9 mouse cellular contexts compared by ENCODE assay signal in the genomic region with DNA sequence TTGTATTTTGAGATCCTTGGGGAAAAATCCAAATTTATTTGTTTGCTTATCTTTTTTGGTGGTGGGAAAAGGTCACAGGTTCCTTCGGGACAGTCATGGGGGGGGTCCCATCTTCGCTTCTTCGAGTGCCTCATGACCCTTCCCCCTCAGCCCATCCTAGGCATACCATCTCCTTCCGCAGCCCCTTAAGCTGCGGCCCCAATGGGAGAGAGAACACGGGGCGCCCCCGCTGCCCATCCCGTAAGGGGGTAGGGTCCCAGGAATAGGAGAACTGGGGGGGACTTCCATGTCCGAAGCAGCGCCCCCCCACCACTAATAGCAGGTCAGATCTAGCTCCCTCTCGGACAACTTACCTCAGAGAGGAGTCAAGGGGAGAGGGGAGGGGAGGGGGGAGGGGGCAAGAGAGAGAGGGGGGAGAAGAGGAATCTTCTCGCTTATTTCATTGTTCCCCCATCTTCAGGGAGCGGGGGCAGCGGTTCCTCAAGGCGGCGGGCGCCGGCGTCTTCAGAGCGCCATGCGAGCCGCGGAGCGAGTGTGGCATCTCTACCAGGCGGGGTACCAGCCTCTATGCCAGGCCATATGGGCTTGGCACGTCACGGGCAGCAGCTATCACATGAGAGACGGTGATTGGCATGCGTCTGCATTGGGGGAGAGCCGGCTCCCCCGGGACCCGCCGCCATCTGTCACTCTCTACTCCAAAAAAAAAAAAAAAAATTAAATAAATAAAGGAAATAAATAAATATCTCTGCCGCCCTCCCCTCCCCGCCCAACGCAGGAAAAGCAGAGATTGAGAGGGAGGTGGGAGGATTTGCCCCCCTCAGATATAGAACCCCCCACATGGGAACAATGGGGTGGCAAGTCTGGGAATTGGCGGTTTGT. TPM values are rescaled to one million over a fixed set of nuclear protein-coding genes. Genes with fewer than 3 reads are reported as not detected.
DNase-seq lines count a peak whose midpoint lies in the region; ATAC-seq and TF ChIP-seq lines count a peak whose summit lies in the region.
"Had no signal": no experiment of that assay in that cellular context is flagged by ENCODE, and none has a peak within 500 bp of the region (broad histone marks: within the 10 kb centered on the region; RNA-seq: fewer than 3 reads in every experiment).

TSS of gene Neurod2 (minus strand) at position 568 of the 879 bp plus-strand sequence.

- H3K4me2 ChIP-seq in forebrain, embryonic 16.5 days (ENCODE audit: low read length): peak within 1 kb of the TSS; percentile 54

- no peaks in the 10 kb centered on the region for H3K9me3 ChIP-seq in forebrain, embryonic 16.5 days (ENCODE audit: control insufficient read depth, low read length)

- peak; percentile 82 for ATAC-seq in forebrain, embryonic 16.5 days
- no peak for ATAC-seq in inflammation-experienced regulatory T-cells, adult 6 months

- no peak for TF ChIP-seq CTCF in heart, adult 2 months (IDR thresholded peaks at IDR 0.05)
- no peak for TF ChIP-seq CTCF in brain, embryonic 14.5 days (IDR thresholded peaks at IDR 0.05; ENCODE audit: borderline replicate concordance, extremely low read depth, insufficient read depth, insufficient read length)

- intact Hi-C loops in heart, adult 2 months (cut with DNase I): loop anchor here (5.0 kb wide), 1 partner anchor 67 kb away; no protein-coding TSS in a partner anchor
- intact Hi-C loops in left cerebral cortex, postnatal 36 days (cut with DNase I): no loop called here

- DNase-seq in heart, adult 2 months: no peak
- DNase-seq in heart, adult 11 months: no peak
- peak; percentile 96 for DNase-seq in brain, embryonic 14.5 days (ENCODE audit: low read depth)
- DNase-seq in left cerebral cortex, postnatal 36 days (ENCODE audit: low spot score in 2 of 2): peak; percentile 80 to 85
- peak; percentile 79 for DNase-seq in right cerebral cortex, postnatal 14 days
- no peak for DNase-seq in ovary, postnatal 14 days (ENCODE audit: low spot score)

- H3K27me3 ChIP-seq in heart, adult 2 months (ENCODE audit: control insufficient read depth, insufficient read depth, low read length): peaks cover 37% of the 10 kb centered on the region
- H3K27me3 ChIP-seq in forebrain, embryonic 16.5 days (replicated peaks; ENCODE audit: control insufficient read depth, insufficient read depth, low read length): peaks cover 34% of the 10 kb centered on the region

- H3K4me3 ChIP-seq in heart, adult 2 months: peak within 1 kb of the TSS; percentile 32; the same call in 1 of the 2 replicates
- peak within 1 kb of the TSS; percentile 59 for H3K4me3 ChIP-seq in forebrain, embryonic 16.5 days (replicated peaks; ENCODE audit: low read length)

- no peak within 1 kb of the TSS for H3K27ac ChIP-seq in heart, adult 2 months
- peak within 1 kb of the TSS; percentile 99 for H3K27ac ChIP-seq in forebrain, embryonic 16.5 days (ENCODE audit: low read length)

- WGBS in heart, adult 2 months: 4% methylated on average over 38 of the region's 38 CpGs
- 2% methylated on average over 36 of the region's 38 CpGs for WGBS in forebrain, embryonic 16.5 days

- no peak for TF ChIP-seq EP300 in heart, adult 2 months (IDR thresholded peaks at IDR 0.05; ENCODE audit: insufficient read depth, low read depth, low read length)

- no peaks in the 10 kb centered on the region for H3K4me1 ChIP-seq in heart, adult 2 months (ENCODE audit: control insufficient read depth, insufficient read depth, low read length)
- H3K4me1 ChIP-seq in forebrain, embryonic 16.5 days (replicated peaks; ENCODE audit: control insufficient read depth, insufficient read depth, low read length): peaks cover 33% of the 10 kb centered on the region

- no peaks in the 10 kb centered on the region for H3K36me3 ChIP-seq in heart, adult 2 months (ENCODE audit: control insufficient read depth, insufficient read depth, low read length)
- no peaks in the 10 kb centered on the region for H3K36me3 ChIP-seq in forebrain, embryonic 16.5 days (ENCODE audit: control insufficient read depth, insufficient read depth)

- H3K79me2 ChIP-seq in heart, adult 2 months (replicated peaks; ENCODE audit: control insufficient read depth, insufficient read depth, low read length): no peaks in the 10 kb centered on the region

- no peak for TF ChIP-seq POLR2A in heart, adult 2 months (IDR thresholded peaks at IDR 0.05; ENCODE audit: insufficient read depth, low read depth, low read length)
- peak; percentile 15; the same call in 1 of the 2 replicates for TF ChIP-seq POLR2A in brain, embryonic 14.5 days (IDR thresholded peaks at IDR 0.05; ENCODE audit: borderline replicate concordance, extremely low read depth, insufficient read depth, insufficient read length, poor library complexity, severe bottlenecking)

- no peak within 1 kb of the TSS for H3K9ac ChIP-seq in heart, adult 2 months (ENCODE audit: low read depth, low read length)
- H3K9ac ChIP-seq in forebrain, embryonic 16.5 days (replicated peaks; ENCODE audit: low read depth, low read length): peak within 1 kb of the TSS; percentile 82

RNA-seq across cellular contexts. Expression of gene Neurod2, which starts in this region (rescaled TPM):
- total RNA-seq in heart, adult 2 months (2021): not detected
- polyA plus RNA-seq in heart, adult 2 months (2012; rRNA removed): not detected in 2 replicates
- 52.0 and 101 TPM in 2 replicates for polyA plus RNA-seq in brain, embryonic 14.5 days (2012; rRNA removed)
- polyA plus RNA-seq in forebrain, embryonic 16.5 days (2015; fragmentation: Nextera tagmentation; extraction: Ambion mirVana): 110 and 133 TPM in 2 replicates
- 10 to 100 TPM; 65.2 to 77.3 TPM for total RNA-seq in left cerebral cortex, postnatal 36 days (2021)
- polyA plus RNA-seq in inflammation-experienced regulatory T-cells, adult 6 months (2017; shearing (Covaris generic)): not detected
- polyA plus RNA-seq: C2C12 had no signal

Comparison
In these comparisons a context has a peak if more than half of its experiments do, and no peak if none do; other contexts are left out.
1. RNA of gene Neurod2 (total RNA-seq): 65.2 to 77.3 TPM in left cerebral cortex, postnatal 36 days; not detected in heart, adult 2 months; every median in the first group is over 10 times any median in the second.
2. RNA of gene Neurod2 (polyA plus RNA-seq): 110 to 133 TPM in forebrain, embryonic 16.5 days and 52.0 to 101 TPM in brain, embryonic 14.5 days; not detected in heart, adult 2 months and not detected in inflammation-experienced regulatory T-cells, adult 6 months; every median in the first group is over 10 times any median in the second.
3. DNase-seq: peak in brain, embryonic 14.5 days (single experiment), left cerebral cortex, postnatal 36 days (2 of 2) and right cerebral cortex, postnatal 14 days (single experiment); none in heart, adult 2 months (0 of 2), heart, adult 11 months (single experiment) and ovary, postnatal 14 days (single experiment).